Mouse (Mus musculus): ENCODE results near the gene Gm11937. TPM values are rescaled to one million over a fixed set of nuclear protein-coding genes. Genes with fewer than 3 reads are reported as not detected.
"Not testable (repeated sequence)": the region's sequence is repeated elsewhere in the genome, so short reads cannot be mapped to it uniquely, and the experiment has no call there.

Gm11937 gene
- total and polyA plus RNA-seq, 3 experiments = not detected

DNA sequence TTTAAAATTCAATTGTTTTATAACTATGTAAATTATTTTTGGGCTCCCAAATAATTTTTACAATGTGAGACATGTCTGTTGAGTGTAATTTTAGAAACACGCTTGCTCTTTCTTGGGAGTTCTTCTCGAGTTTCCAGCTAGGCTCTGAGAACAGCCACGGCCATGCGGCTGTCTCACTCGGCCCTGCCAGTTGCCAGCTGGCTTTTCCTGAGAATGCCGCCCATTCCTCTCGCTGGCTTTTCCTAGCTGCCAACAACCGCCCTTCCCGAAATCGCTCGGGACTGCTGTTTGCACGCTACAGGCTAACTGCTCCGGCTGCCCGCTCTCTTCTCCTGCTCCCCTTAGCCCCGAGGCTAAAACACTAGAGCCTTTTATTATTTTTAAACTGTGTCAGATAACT is 36.5 kb upstream of the Gm11937 start:
- Histone ChIP-seq H3K4me3 (ENCODE audit: control insufficient read depth in 1 of 2, insufficient read depth in 1 of 2, low read depth in 2 of 2, low read length in 2 of 2) (no peak overlapping the region), H3K79me2 (ENCODE audit: control insufficient read depth, insufficient read depth, low read length, poor library complexity) (no peaks in the 10 kb centered on the region), H3K9me3 (replicated peaks; ENCODE audit: insufficient read depth, low read length) (no peaks in the 10 kb centered on the region; the same call in 1 of the 2 replicates), H3K9ac (ENCODE audit: control insufficient read depth, low read depth, low read length, poor library complexity, severe bottlenecking) (no peak overlapping the region), H3K27ac (ENCODE audit: control insufficient read depth, low read depth, low read length) (no peak overlapping the region), H3K36me3 (ENCODE audit: control insufficient read depth in 1 of 2, insufficient read depth in 2 of 2, low read length in 2 of 2) (no peaks in the 10 kb centered on the region), H3K4me1 (ENCODE audit: control insufficient read depth in 1 of 2, insufficient read depth in 2 of 2, low read length in 2 of 2) (no peaks in the 10 kb centered on the region), H3K27me3 (ENCODE audit: control insufficient read depth in 1 of 2, insufficient read depth in 2 of 2, low read length in 2 of 2) (no peaks in the 10 kb centered on the region)
- no peak for DNase-seq (ENCODE audit: low read depth, low spot score)
- no peak for TF ChIP-seq USF1 (IDR thresholded peaks at IDR 0.05; ENCODE audit: low read depth, low read length)
- no peak for TF ChIP-seq ZC3H11A (IDR thresholded peaks at IDR 0.05; ENCODE audit: low read depth, low read length)
- no peak for TF ChIP-seq RCOR1 (IDR thresholded peaks at IDR 0.05; ENCODE audit: low read depth, low read length)

DNA sequence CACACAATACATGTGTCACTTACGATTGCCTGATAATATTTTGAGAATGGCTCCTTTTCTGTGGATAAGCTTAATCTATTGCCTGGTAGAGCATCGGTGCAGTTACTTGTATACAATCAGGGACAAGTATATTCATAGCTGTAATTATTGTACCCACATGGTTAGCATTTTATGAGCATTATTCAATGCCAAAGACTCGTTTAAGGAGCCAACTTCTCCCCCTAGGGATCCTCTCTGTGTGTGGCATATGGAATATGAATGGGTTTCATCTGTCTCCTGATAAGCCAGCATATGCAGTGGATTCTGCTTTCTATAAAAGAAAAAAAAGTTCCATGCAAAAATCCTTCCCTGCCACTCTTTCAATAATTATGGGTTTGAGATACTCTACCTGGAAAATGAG is 34.4 kb upstream of the Gm11937 start:
- H3K4me1 ChIP-seq (ENCODE audit: control insufficient read depth in 1 of 2, insufficient read depth in 2 of 2, low read length in 2 of 2) = no peaks in the 10 kb centered on the region
- no peak overlapping the region for H3K27ac ChIP-seq (ENCODE audit: control insufficient read depth, low read depth, low read length)
- H3K36me3 ChIP-seq (ENCODE audit: control insufficient read depth in 1 of 2, insufficient read depth in 2 of 2, low read length in 2 of 2) = no peaks in the 10 kb centered on the region
- DNase-seq (ENCODE audit: low read depth, low spot score) = no peak
- H3K79me2 ChIP-seq (ENCODE audit: control insufficient read depth, insufficient read depth, low read length, poor library complexity) = no peaks in the 10 kb centered on the region
- TF ChIP-seq BHLHE40 (IDR thresholded peaks at IDR 0.05; ENCODE audit: borderline replicate concordance, low read depth, low read length) = no peak
- H3K4me3 ChIP-seq (ENCODE audit: control insufficient read depth in 1 of 2, insufficient read depth in 1 of 2, low read depth in 2 of 2, low read length in 2 of 2) = no peak overlapping the region
- H3K9ac ChIP-seq (ENCODE audit: control insufficient read depth, low read depth, low read length, poor library complexity, severe bottlenecking) = no peak overlapping the region
- no peaks in the 10 kb centered on the region; the same call in 1 of the 2 replicates for H3K9me3 ChIP-seq (replicated peaks; ENCODE audit: insufficient read depth, low read length)
- no peaks in the 10 kb centered on the region for H3K27me3 ChIP-seq (ENCODE audit: control insufficient read depth in 1 of 2, insufficient read depth in 2 of 2, low read length in 2 of 2)

DNA sequence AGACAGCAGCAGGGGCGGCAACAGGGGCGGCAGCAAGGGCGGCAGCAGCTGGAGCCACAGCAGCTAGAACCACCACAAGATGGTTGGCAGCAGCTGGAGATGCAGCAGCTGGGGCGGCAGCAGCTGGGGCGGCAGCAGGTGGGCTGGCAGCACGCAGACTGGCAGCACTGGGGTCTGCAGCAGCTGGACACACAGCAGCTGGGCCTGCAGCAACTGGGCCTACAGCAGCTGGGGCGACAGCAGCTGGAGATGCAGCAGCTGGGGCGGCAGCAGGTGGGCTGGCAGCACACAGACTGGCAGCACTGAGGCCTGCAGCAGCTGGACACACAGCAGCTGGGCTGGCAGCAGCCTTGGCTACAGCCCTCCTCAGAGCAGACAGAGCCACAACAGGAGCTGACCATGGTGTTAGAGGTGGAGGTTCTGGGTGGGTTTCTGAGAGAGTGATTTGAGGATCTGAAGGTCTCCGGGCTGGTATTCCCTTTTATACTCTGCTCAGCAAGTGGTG is 33.7 kb upstream of the Gm11937 start, which contains the start of gene Krtap4-7:
Krtap4-7 (minus strand) TSS at position 455 of the 505 bp plus-strand sequence.
- not testable (repeated sequence) for H3K36me3 ChIP-seq (ENCODE audit: control insufficient read depth in 1 of 2, insufficient read depth in 2 of 2, low read length in 2 of 2); H3K4me3 ChIP-seq (ENCODE audit: control insufficient read depth in 1 of 2, insufficient read depth in 1 of 2, low read depth in 2 of 2, low read length in 2 of 2); H3K27ac ChIP-seq (ENCODE audit: control insufficient read depth, low read depth, low read length); H3K27me3 ChIP-seq (ENCODE audit: control insufficient read depth in 1 of 2, insufficient read depth in 2 of 2, low read length in 2 of 2); H3K4me1 ChIP-seq (ENCODE audit: control insufficient read depth in 1 of 2, insufficient read depth in 2 of 2, low read length in 2 of 2); H3K79me2 ChIP-seq (ENCODE audit: control insufficient read depth, insufficient read depth, low read length, poor library complexity); H3K9me3 ChIP-seq (replicated peaks; ENCODE audit: insufficient read depth, low read length); DNase-seq (ENCODE audit: low read depth, low spot score); H3K9ac ChIP-seq (ENCODE audit: control insufficient read depth, low read depth, low read length, poor library complexity, severe bottlenecking)

DNA sequence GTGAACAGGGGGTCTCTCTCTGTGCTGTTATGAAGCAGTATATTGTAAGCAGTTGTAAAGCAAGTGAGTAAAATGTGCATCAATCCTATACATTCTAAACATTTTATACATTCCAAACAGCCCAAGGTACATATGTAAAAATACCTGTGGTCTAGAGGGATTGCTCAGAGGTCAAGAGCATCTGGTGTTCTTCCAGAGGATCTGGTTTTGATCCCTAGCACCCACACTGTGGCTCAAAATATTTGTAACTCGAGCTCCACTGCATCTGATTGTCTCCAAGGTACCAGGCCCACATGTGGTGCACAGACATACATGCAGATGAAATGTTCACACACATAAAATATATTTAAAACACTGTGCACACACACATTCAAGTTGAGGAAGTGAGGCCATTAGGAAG is 30.9 kb upstream of the Gm11937 start:
- H3K36me3 ChIP-seq (ENCODE audit: control insufficient read depth in 1 of 2, insufficient read depth in 2 of 2, low read length in 2 of 2) = no peaks in the 10 kb centered on the region
- H3K9me3 ChIP-seq (replicated peaks; ENCODE audit: insufficient read depth, low read length) = no peaks in the 10 kb centered on the region; the same call in 1 of the 2 replicates
- no peak overlapping the region for H3K27ac ChIP-seq (ENCODE audit: control insufficient read depth, low read depth, low read length)
- DNase-seq (ENCODE audit: low read depth, low spot score) = no peak
- no peak overlapping the region for H3K9ac ChIP-seq (ENCODE audit: control insufficient read depth, low read depth, low read length, poor library complexity, severe bottlenecking)
- no peaks in the 10 kb centered on the region for H3K27me3 ChIP-seq (ENCODE audit: control insufficient read depth in 1 of 2, insufficient read depth in 2 of 2, low read length in 2 of 2)
- H3K79me2 ChIP-seq (ENCODE audit: control insufficient read depth, insufficient read depth, low read length, poor library complexity) = no peaks in the 10 kb centered on the region
- TF ChIP-seq MAFK (IDR thresholded peaks at IDR 0.05; ENCODE audit: borderline replicate concordance, low read depth, low read length) (no peak), CTCF (IDR thresholded peaks at IDR 0.05 in 2 of 3, conservative IDR thresholded peaks at IDR 0.05 in 1 of 3; ENCODE audit: control insufficient read depth in 1 of 3, insufficient read depth in 1 of 3, low read depth in 2 of 3, low read length in 3 of 3, poor library complexity in 1 of 3, severe bottlenecking in 1 of 3) (no peak), CHD2 (IDR thresholded peaks at IDR 0.05; ENCODE audit: low read length) (no peak), TBP (IDR thresholded peaks at IDR 0.05; ENCODE audit: low read depth, low read length) (no peak), POLR2A (IDR thresholded peaks at IDR 0.05; ENCODE audit: control insufficient read depth in 1 of 2, insufficient read depth in 1 of 2, low read depth in 1 of 2, low read length in 2 of 2, poor library complexity in 1 of 2) (no peak), ZNF384 (IDR thresholded peaks at IDR 0.05; ENCODE audit: low read depth, low read length) (no peak), GABPA (IDR thresholded peaks at IDR 0.05; ENCODE audit: low read depth, low read length) (no peak), SMC3 (IDR thresholded peaks at IDR 0.05; ENCODE audit: low read depth, low read length) (no peak), GATA1 (IDR thresholded peaks at IDR 0.05; ENCODE audit: low read depth, low read length) (no peak)
- no peak overlapping the region for H3K4me3 ChIP-seq (ENCODE audit: control insufficient read depth in 1 of 2, insufficient read depth in 1 of 2, low read depth in 2 of 2, low read length in 2 of 2)
- no peaks in the 10 kb centered on the region for H3K4me1 ChIP-seq (ENCODE audit: control insufficient read depth in 1 of 2, insufficient read depth in 2 of 2, low read length in 2 of 2)

Data from MEL (cell line).